Mouse (Mus musculus) spleen, postnatal 36 days (tissue): ENCODE results near the gene Zfp687.

Experiments
- DNase-seq, 2 experiments: peaks; one replicate each; pipeline ENCODE4 v3.0.0; 2022; ENCODE audit warnings: low spot score in 2 of 2, mixed read lengths in 1 of 2

Gene Zfp687

GRCm38 (mm10) chr3:94960322-94960721 lies 54.9 kb downstream of the Zfp687 start:
- no peak for DNase-seq

GRCm38 (mm10) chr3:94959871-94960270 lies 55.4 kb downstream of the Zfp687 start:
- DNase-seq: no peak

GRCm38 (mm10) chr3:94958295-94958694 lies 57.0 kb downstream of the Zfp687 start:
- no peak for DNase-seq
